Mouse (Mus musculus): Measurements from ENCODE around the gene Naa11. TPM values are rescaled to one million over a fixed set of nuclear protein-coding genes. Genes with fewer than 3 reads are reported as not detected.

Gene Naa11
- total and polyA plus RNA-seq, 3 experiments, result 0.11 TPM; not detected in 2

- no peak for TF ChIP-seq POLR2AphosphoS5 (IDR thresholded peaks at IDR 0.05; ENCODE audit: insufficient replicate concordance, low read depth, low read length)
- H3K9me3 ChIP-seq (replicated peaks), result no peaks in the 10 kb centered on the region
- no peak overlapping the region for H3K4me3 ChIP-seq (ENCODE audit: low read depth, low read length)
- H3K36me3 ChIP-seq (replicated peaks), result no peaks in the 10 kb centered on the region
- no peak for DNase-seq (ENCODE audit: low spot score)
- no peak for ATAC-seq (ENCODE audit: extremely low read depth, insufficient number of reproducible peaks, low FRiP score, poor library complexity, severe bottlenecking)
- H3K4me1 ChIP-seq (ENCODE audit: insufficient read depth, low read depth, low read length), result no peaks in the 10 kb centered on the region
- H3K27me3 ChIP-seq (ENCODE audit: insufficient read depth, low read length), result no peaks in the 10 kb centered on the region
These were observed 48.0 kb downstream of the Naa11 start for GRCm38 (mm10) chr5:97344144-97344543.

GRCm38 (mm10) chr5:97334794-97335193 is 57.4 kb downstream of the Naa11 start:
- no peaks in the 10 kb centered on the region for H3K4me1 ChIP-seq (ENCODE audit: insufficient read depth, low read depth, low read length)
- no peaks in the 10 kb centered on the region; the same call in 1 of the 2 replicates for H3K9me3 ChIP-seq (replicated peaks)
- H3K27me3 ChIP-seq (ENCODE audit: insufficient read depth, low read length), result no peaks in the 10 kb centered on the region
- TF ChIP-seq TAL1 (conservative IDR thresholded peaks at IDR 0.05; ENCODE audit: low read depth, low read length) (no peak), CTCF (IDR thresholded peaks at IDR 0.05; ENCODE audit: low read depth, low read length) (no peak), GATA1 (IDR thresholded peaks at IDR 0.05; ENCODE audit: borderline replicate concordance, low read length) (no peak), POLR2AphosphoS5 (IDR thresholded peaks at IDR 0.05; ENCODE audit: insufficient replicate concordance, low read depth, low read length) (no peak), GATA2 (IDR thresholded peaks at IDR 0.05; ENCODE audit: borderline replicate concordance, low read depth, low read length) (no peak)
- DNase-seq (ENCODE audit: low spot score), result no peak
- H3K36me3 ChIP-seq (replicated peaks), result no peaks in the 10 kb centered on the region
- H3K4me3 ChIP-seq (ENCODE audit: low read depth, low read length), result no peak overlapping the region
- no peak for ATAC-seq (ENCODE audit: extremely low read depth, insufficient number of reproducible peaks, low FRiP score, poor library complexity, severe bottlenecking)

Other genes with a start within 250 kb of the Naa11 start
- not detected in 2 replicates for gene Gk2, start 64.6 kb upstream of the Naa11 start, total RNA-seq (2014; fragmentation: Nextera tagmentation)
- 0.22 TPM in 1 of 2 replicates, not detected in the other for gene Gk2, start 64.6 kb upstream of the Naa11 start, total RNA-seq (2017)
- not detected in 2 replicates for gene Gk2, start 64.6 kb upstream of the Naa11 start, polyA plus RNA-seq (2012)

All from G1E (cell line).